Mouse (Mus musculus): ENCODE results near the gene Gm20390.

- TF ChIP-seq POLR2A (IDR thresholded peaks at IDR 0.05; ENCODE audit: borderline replicate concordance, insufficient read depth, low read length) (no peak), CTCF (IDR thresholded peaks at IDR 0.05; ENCODE audit: borderline replicate concordance, insufficient read depth, low read depth, low read length) (no peak)
Observed at GRCm38 (mm10) chr11:93952376-93952775, 15.7 kb downstream of the Gm20390 start.
